Mouse (Mus musculus): Measurements from ENCODE around the gene Slc5a4b. TPM values are rescaled to one million over a fixed set of nuclear protein-coding genes. Genes with fewer than 3 reads are reported as not detected.

Gene Slc5a4b
- polyA plus RNA-seq (2016; fragmentation: Nextera tagmentation; extraction: Ambion mirVana): not detected in 2 replicates

DNA sequence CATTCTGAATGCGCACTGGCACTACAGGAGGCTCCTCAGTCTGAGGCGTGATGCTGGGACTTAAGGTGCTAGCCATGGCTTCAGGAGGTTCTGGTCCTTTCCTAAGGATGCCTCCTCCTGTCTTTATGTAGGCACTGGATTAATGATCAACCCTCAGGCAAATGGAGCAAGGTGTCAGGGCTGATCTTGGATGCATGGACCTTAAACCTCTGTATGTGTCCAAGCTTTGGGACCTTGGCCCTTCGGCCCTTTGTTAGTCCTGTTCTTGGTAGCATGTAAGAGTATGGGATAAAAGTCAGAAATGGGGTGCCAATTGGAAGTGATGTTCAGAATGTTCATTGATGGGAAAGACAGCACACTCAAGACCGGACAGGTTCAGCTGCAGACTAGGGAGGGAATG is at the start of gene Slc5a4b:
TSS of gene Slc5a4b (minus strand) at position 101 of the 400 bp plus-strand sequence.
- no peaks in the 10 kb centered on the region for H3K4me1 ChIP-seq

GRCm38 (mm10) chr10:76158009-76158408 is 47.2 kb upstream of the Slc5a4b start:
- no peak for DNase-seq (ENCODE audit: low spot score)
- no peak overlapping the region for H3K27ac ChIP-seq
- no peak overlapping the region for H3K4me3 ChIP-seq
- H3K9me3 ChIP-seq: no peaks in the 10 kb centered on the region
- 70% methylated on average over 1 of the region's 1 CpGs for WGBS
- no peaks in the 10 kb centered on the region for H3K27me3 ChIP-seq (ENCODE audit: insufficient read depth, poor library complexity, severe bottlenecking)
- H3K4me1 ChIP-seq: no peaks in the 10 kb centered on the region
- H3K36me3 ChIP-seq: no peaks in the 10 kb centered on the region

More for the DNA sequence above, at the start of gene Slc5a4b:
- no peak within 1 kb of the TSS for H3K27ac ChIP-seq
- 84% methylated on average over 4 of the region's 4 CpGs for WGBS
- H3K27me3 ChIP-seq (ENCODE audit: insufficient read depth, poor library complexity, severe bottlenecking): no peaks in the 10 kb centered on the region
- no peak for DNase-seq (ENCODE audit: low spot score)
- no peak within 1 kb of the TSS for H3K4me3 ChIP-seq
- no peaks in the 10 kb centered on the region for H3K36me3 ChIP-seq
- H3K9me3 ChIP-seq: no peaks in the 10 kb centered on the region

DNA sequence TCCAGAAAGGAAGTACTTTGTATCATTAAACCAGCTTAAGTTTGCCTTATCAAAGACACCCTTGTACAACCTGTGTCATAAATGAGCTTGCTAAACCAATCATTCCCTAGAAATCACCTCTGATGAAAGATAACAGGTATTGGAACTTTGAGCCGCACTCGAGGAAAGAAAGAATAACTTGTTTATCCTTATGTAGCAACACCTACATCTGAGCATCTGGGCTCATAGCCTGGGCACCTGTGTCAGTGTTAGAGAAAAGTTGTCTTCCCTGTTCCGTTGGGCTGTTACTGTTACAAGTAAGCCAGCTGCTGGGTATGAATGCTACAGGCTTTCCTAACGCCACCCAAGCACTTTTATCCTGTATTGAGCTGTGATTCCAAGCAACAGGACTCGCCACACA is 46.8 kb upstream of the Slc5a4b start:
- H3K4me3 ChIP-seq: no peak overlapping the region
- no peaks in the 10 kb centered on the region for H3K4me1 ChIP-seq
- H3K9me3 ChIP-seq: no peaks in the 10 kb centered on the region
- no peak for DNase-seq (ENCODE audit: low spot score)
- WGBS: 73% methylated on average over 5 of the region's 5 CpGs
- no peaks in the 10 kb centered on the region for H3K36me3 ChIP-seq
- H3K27me3 ChIP-seq (ENCODE audit: insufficient read depth, poor library complexity, severe bottlenecking): no peaks in the 10 kb centered on the region
- no peak overlapping the region for H3K27ac ChIP-seq

DNA sequence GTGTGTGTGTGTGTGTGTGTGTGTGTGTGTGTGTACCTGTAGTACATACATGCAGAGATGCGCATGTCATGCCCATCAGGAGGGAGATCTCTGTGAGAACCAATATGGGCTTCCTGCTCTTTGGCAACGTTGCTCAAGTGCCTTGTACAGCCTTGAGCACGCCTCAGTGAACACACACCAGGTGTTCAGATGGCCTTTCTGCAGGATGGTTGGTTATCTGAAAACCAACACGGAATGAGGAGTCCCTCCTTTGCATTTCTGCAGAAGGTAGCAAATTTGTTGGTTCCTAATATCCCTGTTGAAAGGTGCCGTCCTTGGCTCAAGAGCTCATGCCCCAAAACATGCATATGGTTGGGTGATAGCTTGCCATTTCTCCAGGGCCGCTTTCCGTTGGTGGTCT is 45.1 kb upstream of the Slc5a4b start:
- WGBS: 82% methylated on average over 7 of the region's 7 CpGs
- H3K36me3 ChIP-seq: no peaks in the 10 kb centered on the region

DNA sequence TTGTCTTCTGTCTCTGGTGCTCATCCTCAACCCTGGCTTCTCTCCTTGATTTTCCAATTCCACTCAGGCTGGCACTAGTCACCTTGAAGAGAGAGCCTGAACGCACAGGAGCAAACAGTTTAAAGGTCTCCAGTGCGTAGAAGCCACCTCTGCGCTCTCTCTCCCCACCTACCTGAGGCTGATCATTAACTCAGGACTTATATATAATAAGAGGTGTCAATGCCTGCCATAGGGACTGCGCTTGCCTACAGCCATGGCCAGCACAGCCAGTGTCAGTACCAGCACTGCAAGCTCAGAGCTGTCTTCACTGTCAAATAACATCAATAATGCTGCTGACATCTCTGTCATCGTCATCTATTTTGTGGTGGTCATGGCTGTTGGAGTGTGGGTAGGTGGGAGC is 36.5 kb upstream of the Slc5a4b start, which contains the start of gene Slc5a4a:
TSS of gene Slc5a4a (plus strand) at position 174 of the 400 bp plus-strand sequence.
- H3K4me3 ChIP-seq: no peak within 1 kb of the TSS

More for the DNA sequence above, 45.1 kb upstream of the Slc5a4b start:
- Histone ChIP-seq H3K27ac (no peak overlapping the region), H3K27me3 (ENCODE audit: insufficient read depth, poor library complexity, severe bottlenecking) (no peaks in the 10 kb centered on the region), H3K4me3 (no peak overlapping the region), H3K4me1 (no peaks in the 10 kb centered on the region), H3K9me3 (no peaks in the 10 kb centered on the region)
- no peak for DNase-seq (ENCODE audit: low spot score)

DNA sequence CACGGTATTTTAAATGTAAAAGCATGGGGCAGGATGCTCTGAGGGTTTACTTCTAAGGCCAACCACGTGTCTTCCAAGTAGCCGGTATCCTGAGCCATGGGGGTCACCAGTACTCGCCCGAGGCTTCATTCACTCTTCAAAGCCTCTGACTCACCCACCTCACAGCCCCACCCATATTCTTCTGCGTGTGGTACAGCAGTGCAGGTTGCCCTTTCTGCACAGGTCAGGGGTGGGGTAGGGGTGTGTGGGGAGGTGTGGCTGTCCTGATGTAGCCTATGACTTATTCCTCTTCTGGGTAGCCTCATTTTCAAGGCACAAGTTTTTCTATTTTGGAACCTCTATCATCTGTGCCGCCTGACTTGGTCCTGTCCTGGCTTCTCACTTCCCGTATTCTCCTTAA is 36.1 kb upstream of the Slc5a4b start:
- Histone ChIP-seq H3K27ac (no peak overlapping the region), H3K36me3 (no peaks in the 10 kb centered on the region), H3K9me3 (no peaks in the 10 kb centered on the region), H3K4me1 (no peaks in the 10 kb centered on the region), H3K4me3 (no peak overlapping the region), H3K27me3 (ENCODE audit: insufficient read depth, poor library complexity, severe bottlenecking) (peaks cover 12% of the 10 kb centered on the region; the same call in 1 of the 2 replicates)
- WGBS: 68% methylated on average over 8 of the region's 8 CpGs
- DNase-seq (ENCODE audit: low spot score): no peak

More for the DNA sequence above, 36.5 kb upstream of the Slc5a4b start, which contains the start of gene Slc5a4a:
- H3K9me3 ChIP-seq: no peaks in the 10 kb centered on the region
- WGBS: 86% methylated on average over 5 of the region's 5 CpGs
- no peaks in the 10 kb centered on the region for H3K36me3 ChIP-seq
- no peak within 1 kb of the TSS for H3K27ac ChIP-seq
- no peak for DNase-seq (ENCODE audit: low spot score)
- no peaks in the 10 kb centered on the region for H3K4me1 ChIP-seq
- H3K27me3 ChIP-seq (ENCODE audit: insufficient read depth, poor library complexity, severe bottlenecking): peaks cover 12% of the 10 kb centered on the region; the same call in 1 of the 2 replicates

- 71% methylated on average over 2 of the region's 2 CpGs for WGBS
- Histone ChIP-seq H3K9me3 (no peaks in the 10 kb centered on the region), H3K27me3 (ENCODE audit: insufficient read depth, poor library complexity, severe bottlenecking) (0 out of 2 replicates have a peak, but pooled peaks cover 5% of the 10 kb centered on the region), H3K4me3 (no peak overlapping the region), H3K4me1 (no peaks in the 10 kb centered on the region), H3K36me3 (no peaks in the 10 kb centered on the region), H3K27ac (no peak overlapping the region)
- DNase-seq (ENCODE audit: low spot score): no peak
Observed at GRCm38 (mm10) chr10:76136318-76136717, 25.6 kb upstream of the Slc5a4b start.

GRCm38 (mm10) chr10:76132506-76132905 is 21.7 kb upstream of the Slc5a4b start:
- H3K27me3 ChIP-seq (ENCODE audit: insufficient read depth, poor library complexity, severe bottlenecking): 0 out of 2 replicates have a peak, but pooled peaks cover 5% of the 10 kb centered on the region
- no peaks in the 10 kb centered on the region for H3K9me3 ChIP-seq
- no peaks in the 10 kb centered on the region for H3K4me1 ChIP-seq
- H3K4me3 ChIP-seq: no peak overlapping the region
- 66% methylated on average over 4 of the region's 4 CpGs for WGBS
- no peak overlapping the region for H3K27ac ChIP-seq
- no peaks in the 10 kb centered on the region for H3K36me3 ChIP-seq
- no peak for DNase-seq (ENCODE audit: low spot score)

DNA sequence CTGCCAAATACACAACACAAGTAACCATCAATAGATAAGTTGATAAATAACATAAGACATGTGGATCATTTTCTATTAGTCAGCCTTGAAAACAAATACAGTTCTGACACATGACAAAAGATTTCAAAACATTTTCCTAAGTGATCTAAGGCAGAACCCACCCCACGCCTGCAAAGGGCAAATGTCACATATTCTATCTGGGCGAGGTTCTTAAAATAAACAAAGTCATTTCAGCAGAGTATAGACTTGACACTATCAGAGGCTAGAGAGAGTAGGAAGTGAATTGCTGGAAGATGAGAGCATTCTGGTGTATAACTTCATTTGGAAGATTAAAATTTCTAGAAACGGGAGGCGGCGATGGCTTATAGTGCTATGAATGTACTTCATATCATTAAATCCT is 10.7 kb upstream of the Slc5a4b start:
- H3K27ac ChIP-seq: no peak overlapping the region
- H3K27me3 ChIP-seq (ENCODE audit: insufficient read depth, poor library complexity, severe bottlenecking): no peaks in the 10 kb centered on the region
- no peaks in the 10 kb centered on the region for H3K9me3 ChIP-seq
- WGBS: 59% methylated on average over 5 of the region's 5 CpGs
- DNase-seq (ENCODE audit: low spot score): no peak
- H3K4me1 ChIP-seq: peaks cover 7% of the 10 kb centered on the region
- H3K36me3 ChIP-seq: no peaks in the 10 kb centered on the region
- H3K4me3 ChIP-seq: no peak overlapping the region

DNA sequence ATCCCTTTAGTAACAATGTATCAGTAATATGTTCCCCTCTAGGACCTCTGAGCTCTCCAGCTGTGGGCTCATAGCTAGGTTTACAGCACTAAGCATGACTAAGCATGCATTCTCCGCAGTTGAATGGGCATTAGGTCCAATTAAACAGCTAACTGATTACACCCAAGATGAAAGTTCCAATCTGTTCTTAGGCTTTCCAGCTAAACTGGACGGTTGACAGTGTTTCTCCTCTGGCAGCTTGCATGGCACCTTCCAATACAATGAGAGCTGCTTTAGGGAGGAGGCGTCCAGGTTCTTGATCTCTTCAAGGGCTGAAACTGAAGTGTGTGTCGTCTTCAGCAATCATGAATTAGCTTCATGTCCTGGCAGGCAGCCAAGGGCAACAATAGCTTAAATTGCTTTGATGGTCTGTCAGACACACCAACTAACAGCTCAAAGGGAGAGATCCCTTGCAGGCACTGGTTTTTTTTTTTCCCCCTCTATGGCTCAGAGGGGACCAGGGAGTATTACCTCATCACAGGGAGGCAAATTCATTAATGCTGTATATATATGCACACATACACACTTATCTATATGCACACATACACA is 9.5 kb upstream of the Slc5a4b start:
- Histone ChIP-seq H3K4me3 (no peak overlapping the region), H3K36me3 (no peaks in the 10 kb centered on the region), H3K9me3 (no peaks in the 10 kb centered on the region), H3K27ac (no peak overlapping the region), H3K27me3 (ENCODE audit: insufficient read depth, poor library complexity, severe bottlenecking) (no peaks in the 10 kb centered on the region), H3K4me1 (peaks cover 7% of the 10 kb centered on the region)
- DNase-seq (ENCODE audit: low spot score): no peak
- 40% methylated on average over 4 of the region's 4 CpGs for WGBS

DNA sequence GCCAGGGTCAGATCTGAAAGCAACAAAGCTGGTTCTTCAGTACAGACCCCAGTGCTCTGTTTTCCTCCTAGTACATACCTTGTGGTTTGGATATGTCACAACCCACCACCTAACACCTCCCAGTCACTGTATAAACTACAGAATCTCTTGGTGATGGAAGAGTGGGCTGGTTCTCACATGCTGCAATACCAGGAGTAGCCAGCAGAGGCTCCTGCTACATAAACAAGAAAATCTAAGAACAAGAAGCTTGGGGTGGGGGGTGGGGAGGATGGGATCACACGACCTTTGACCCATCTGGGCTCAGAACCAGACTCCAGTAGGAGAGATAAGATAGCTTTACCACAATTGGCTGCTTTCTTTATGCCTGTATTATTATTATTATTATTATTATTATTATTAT is 8.0 kb upstream of the Slc5a4b start:
- 7% methylated on average over 1 of the region's 1 CpGs for WGBS
- Histone ChIP-seq H3K27me3 (ENCODE audit: insufficient read depth, poor library complexity, severe bottlenecking) (no peaks in the 10 kb centered on the region), H3K9me3 (no peaks in the 10 kb centered on the region), H3K27ac (no peak overlapping the region), H3K4me1 (peaks cover 7% of the 10 kb centered on the region), H3K4me3 (no peak overlapping the region), H3K36me3 (no peaks in the 10 kb centered on the region)
- no peak for DNase-seq (ENCODE audit: low spot score)

DNA sequence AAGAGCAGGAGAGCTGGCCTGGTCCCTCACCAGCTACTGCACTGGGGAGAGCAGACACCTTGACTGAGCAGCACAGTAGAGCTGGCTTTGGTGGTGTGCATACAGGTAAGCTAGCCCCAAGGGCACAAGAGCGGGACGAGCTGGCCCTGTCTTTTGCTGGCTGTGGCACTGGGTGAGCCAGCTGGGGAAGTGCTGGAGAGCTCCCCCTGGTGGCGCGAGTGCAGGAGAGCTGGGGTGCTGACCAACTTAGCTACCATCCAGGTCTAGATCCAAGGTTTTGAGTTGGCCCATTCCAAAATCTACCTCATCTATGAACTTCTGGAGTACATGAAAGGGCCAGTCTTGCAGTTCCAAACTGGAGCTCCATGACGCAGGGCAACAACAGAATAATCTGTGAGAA is 7.2 kb upstream of the Slc5a4b start:
- Histone ChIP-seq H3K27me3 (ENCODE audit: insufficient read depth, poor library complexity, severe bottlenecking) (no peaks in the 10 kb centered on the region), H3K4me3 (no peak overlapping the region), H3K27ac (no peak overlapping the region), H3K4me1 (peaks cover 7% of the 10 kb centered on the region), H3K36me3 (no peaks in the 10 kb centered on the region), H3K9me3 (no peaks in the 10 kb centered on the region)
- peak; percentile 78 for DNase-seq (ENCODE audit: low spot score)
- WGBS: 35% methylated on average over 5 of the region's 5 CpGs

DNA sequence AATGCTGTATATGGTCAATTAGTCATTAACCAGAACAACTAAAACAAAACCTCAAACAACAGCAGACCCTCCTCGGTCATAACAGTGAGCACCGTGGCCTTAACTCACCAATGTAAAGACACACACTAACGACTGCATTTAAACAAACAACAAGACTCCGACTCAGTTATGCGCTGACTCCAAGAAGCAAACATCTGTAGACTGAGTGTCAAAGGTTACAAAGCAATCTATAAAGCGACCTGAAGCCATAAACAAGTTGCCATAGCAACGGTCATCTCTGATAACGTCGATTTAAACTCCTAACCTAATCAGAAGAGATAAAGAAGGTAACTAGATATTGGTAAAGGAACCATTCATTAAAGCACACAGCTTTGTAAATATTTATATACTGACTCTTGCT is 13.4 kb downstream of the Slc5a4b start:
- DNase-seq (ENCODE audit: low spot score): no peak
- no peak overlapping the region for H3K27ac ChIP-seq
- H3K27me3 ChIP-seq (ENCODE audit: insufficient read depth, poor library complexity, severe bottlenecking): no peaks in the 10 kb centered on the region
- no peaks in the 10 kb centered on the region for H3K36me3 ChIP-seq
- 66% methylated on average over 9 of the region's 9 CpGs for WGBS
- H3K4me3 ChIP-seq: no peak overlapping the region
- H3K4me1 ChIP-seq: no peaks in the 10 kb centered on the region
- no peaks in the 10 kb centered on the region for H3K9me3 ChIP-seq

DNA sequence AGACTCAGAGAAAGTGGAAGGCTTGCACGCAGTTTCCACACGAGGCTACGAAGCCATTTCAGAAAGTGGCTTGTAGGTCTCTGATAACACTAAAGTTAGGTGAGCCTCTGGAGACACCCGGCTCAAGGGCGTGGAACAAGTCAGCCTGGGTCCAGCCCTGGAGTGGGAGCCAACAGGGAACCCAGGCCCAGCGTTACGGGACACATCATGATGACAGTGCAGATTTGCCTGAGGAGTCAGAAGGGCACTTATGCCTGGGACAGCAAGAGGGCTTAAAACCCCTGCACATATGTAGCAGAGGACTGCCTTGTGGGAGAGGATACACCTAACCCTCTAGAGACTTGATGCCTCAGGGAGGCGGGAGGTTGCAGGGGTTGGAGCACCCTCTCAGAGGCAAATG is 14.2 kb downstream of the Slc5a4b start:
- no peak overlapping the region for H3K4me3 ChIP-seq

More for the DNA sequence above, 14.2 kb downstream of the Slc5a4b start:
- 81% methylated on average over 8 of the region's 8 CpGs for WGBS
- Histone ChIP-seq H3K9me3 (no peaks in the 10 kb centered on the region), H3K36me3 (no peaks in the 10 kb centered on the region), H3K27ac (no peak overlapping the region), H3K4me1 (no peaks in the 10 kb centered on the region), H3K27me3 (ENCODE audit: insufficient read depth, poor library complexity, severe bottlenecking) (no peaks in the 10 kb centered on the region)
- DNase-seq (ENCODE audit: low spot score): no peak

Data from heart, embryonic 10.5 days (tissue).